Mouse (Mus musculus) urinary bladder, postnatal 14 days (tissue): ENCODE measurements at regions not wholly inside any gene's neighbourhood (a gene's known extent, or its start where the extent isn't known, plus 50 kb on each side); places are given as distances from the start of the nearest gene placed in this dataset.
"Not testable (repeated sequence)": the region's sequence is repeated elsewhere in the genome, so short reads cannot be mapped to it uniquely, and the experiment has no call there.

Experiments
- DNase-seq: peaks from one replicate; pipeline ENCODE4 v3.0.0; 2021; ENCODE audit warnings: low spot score

DNA sequence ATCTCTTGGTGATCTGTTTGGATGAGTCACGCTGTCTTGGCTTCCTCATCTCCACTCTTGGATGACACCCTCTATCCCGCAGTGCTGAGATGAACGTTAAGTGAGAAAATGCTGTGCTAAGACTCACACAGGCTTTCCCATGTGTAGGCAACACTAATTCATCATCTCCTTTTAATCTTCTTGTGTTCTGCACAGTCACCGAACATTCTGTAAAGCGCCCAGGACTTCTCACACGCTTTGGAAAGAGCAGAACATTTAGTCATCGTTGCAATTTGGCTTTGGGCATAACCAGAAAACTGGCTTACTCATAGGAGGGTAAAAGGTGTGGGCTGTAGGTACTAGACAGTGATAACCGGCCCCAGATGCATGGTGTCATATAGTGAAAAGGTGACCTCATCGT lies 94.9 kb downstream of the Plppr4 start:
- no peak for DNase-seq

DNA sequence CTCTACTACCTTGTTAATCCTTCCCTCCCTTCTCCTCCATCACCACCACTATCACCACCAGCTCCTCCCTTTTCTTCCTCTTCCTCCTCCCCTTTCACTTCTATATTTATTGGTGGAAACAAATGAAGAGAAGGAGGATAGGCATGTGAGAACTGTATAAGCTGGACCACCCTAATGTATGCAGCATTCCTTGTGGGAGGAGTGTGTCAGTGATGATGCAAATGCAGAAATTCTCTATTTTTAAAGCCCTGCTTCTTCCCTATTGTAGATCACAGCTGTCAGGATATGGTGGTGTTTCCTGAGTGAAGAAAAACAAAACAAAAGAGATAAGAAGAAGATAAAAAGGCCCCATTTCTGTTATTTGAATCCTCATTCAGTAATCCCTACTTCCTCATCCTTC lies 112.8 kb downstream of the Plppr4 start:
- no peak for DNase-seq

- DNase-seq, result no peak
Observed at GRCm38 (mm10) chr3:117241810-117242209, 118.9 kb downstream of the Plppr4 start.

DNA sequence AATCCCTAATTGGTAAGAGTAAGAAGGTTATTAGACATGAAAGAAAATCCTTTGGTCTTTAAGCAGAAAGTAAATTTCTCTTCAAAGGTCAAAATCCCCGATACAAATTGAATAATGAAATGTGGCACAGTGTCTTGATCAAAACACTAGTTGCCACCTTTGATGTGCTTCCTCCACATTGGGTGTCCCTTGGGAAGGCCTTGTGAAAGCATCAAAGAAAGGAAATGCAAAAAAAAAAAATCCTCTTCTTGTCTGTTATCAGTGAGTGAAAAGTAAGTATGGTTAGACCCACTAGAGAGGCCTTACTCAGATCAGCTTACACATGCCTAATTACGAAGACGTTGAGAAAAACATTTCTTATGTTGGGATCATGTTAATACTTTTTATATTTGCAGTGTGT lies 134.1 kb downstream of the Plppr4 start:
- no peak for DNase-seq

- DNase-seq, result no peak
Observed at GRCm38 (mm10) chr3:117225041-117225440, 135.6 kb downstream of the Plppr4 start.

DNA sequence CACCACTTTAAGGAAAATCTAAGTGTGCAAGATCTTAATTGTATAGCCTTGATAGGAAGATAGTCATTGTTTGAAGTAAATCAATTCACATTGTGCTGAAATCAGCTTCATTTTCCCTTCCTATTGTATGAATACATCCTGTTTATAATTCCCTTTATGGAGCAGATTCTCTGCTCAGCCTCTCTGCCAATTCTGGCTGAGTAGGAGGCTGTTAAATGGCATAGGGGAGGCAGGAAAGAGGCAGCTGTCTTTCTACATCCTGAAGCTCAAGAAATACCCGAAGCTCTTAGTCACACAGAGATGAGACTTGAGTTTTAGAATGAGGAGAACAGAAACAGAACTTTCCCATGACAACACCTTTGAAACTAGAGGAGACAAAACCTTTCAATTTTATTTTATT lies 142.7 kb downstream of the Plppr4 start:
- DNase-seq, result no peak

DNA sequence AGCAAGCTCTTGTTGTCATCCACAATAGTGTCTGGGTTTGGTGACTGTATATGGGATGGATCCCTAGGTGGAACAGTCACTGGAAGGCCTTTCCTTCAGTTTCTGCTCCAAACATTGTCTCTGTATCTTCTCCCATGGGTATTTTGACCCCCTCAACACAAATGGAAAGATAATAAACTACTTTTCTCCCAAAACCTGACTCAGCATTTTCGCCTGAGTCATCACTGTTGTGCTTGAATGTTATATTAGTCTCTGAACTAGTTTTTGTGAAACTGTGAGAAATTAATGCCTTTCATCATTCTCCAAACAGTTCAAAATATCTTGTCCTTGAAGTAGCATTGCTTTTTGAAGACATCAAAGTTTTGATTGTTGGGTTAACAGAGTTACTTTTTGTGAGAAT lies 168.8 kb downstream of the Plppr4 start:
- DNase-seq, result no peak

DNA sequence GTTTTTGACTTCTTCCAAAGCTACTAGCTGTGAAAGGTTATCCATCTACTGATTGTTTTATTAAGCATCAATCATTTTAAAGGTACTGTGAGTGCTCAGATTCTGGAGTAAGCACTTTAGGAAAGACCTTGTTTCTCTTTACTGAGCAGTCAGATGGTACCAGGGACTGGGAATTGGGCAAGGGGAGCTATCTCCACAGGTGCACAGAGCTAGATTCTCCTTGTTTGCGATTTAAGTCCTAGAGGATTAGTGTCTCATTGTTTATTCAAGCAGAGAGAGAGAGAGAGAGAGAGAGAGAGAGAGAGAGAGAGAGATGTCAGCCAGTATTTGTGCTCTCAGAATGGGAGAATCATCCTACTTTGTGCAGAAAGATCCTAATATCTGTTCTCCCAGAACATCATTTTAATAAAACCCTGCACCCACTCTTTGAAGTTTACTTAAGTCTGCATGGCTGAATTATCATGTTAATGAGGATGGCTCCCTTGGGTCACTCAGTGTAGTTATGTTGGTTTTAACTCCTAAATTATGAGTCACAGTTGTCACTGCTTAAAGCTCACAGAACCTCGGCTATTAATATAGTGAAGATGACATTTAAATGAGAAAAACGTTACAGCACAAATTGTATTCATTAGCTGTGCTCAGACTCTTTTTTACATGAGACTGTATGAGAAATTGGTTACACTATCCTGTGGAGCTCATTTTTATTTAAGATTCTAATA lies 171.7 kb downstream of the Plppr4 start:
- no peak for DNase-seq

DNA sequence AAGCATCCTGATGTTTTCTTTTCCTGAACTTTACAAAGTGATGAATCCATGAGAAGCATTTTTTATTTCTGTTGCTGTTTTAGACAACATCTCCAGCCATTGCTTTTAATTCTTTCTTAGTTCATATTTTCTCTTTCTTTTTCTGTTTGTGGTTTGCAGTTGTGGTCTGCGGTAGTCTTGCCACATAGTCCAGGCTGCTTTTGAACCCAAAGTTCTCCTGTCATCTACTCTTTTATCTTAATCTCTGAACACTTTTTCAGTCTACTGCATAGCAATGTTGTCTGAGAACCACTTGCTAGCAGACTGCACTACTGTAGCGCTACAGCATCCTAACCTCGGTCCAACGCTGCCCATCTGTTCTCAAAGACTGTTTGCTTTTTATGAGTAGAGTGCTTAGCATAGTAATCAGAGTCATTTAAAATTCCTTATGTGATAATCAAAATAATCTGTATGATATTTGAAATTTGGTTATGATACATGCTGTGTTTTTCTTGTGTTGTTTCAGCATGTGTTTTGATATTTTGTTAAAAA lies 177.0 kb downstream of the Plppr4 start:
- no peak for DNase-seq

DNA sequence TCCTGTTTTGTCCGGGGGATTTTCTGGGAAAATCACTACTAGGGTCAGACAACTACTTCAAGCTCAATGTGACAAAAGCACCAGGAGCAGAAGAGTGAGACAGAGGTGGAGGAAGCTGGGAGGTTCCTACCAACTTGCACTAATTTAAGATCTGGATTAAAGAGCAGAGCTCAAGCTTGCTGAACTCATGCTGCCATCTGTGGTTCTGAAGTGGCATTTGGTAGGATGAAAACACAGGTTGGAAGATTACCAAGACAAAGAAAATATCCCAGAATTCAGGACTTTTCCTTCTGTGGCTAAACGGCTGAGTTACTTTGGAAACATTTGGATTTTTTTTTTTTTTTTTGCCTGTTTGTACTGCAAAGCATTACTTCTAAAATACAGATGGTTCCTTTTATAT lies 190.9 kb downstream of the Plppr4 start:
- DNase-seq, result no peak

- no peak for DNase-seq
Observed at GRCm38 (mm10) chr3:117163046-117163445, 194.3 kb upstream of the Palmd start.

DNA sequence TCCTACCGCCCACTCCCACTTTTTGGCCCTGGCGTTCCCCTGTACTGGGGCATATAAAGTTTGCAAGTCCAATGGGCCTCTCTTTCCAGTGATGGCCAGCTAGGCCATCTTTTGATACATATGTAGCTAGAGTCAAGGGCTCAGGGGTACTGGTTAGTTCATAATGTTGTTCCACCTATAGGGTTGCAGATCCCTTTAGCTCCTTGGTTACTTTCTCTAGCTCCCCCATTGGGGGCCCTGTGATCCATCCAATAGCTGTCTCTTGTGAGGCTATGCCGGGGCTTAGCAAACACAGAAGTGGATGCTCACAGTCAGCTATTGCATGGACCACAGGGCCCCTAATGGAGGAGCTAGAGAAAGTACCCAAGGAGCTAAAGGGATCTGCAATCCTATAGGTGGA lies 191.9 kb upstream of the Palmd start:
- not testable (repeated sequence) for DNase-seq

GRCm38 (mm10) chr3:117155274-117155673 lies 186.5 kb upstream of the Palmd start:
- no peak for DNase-seq

DNA sequence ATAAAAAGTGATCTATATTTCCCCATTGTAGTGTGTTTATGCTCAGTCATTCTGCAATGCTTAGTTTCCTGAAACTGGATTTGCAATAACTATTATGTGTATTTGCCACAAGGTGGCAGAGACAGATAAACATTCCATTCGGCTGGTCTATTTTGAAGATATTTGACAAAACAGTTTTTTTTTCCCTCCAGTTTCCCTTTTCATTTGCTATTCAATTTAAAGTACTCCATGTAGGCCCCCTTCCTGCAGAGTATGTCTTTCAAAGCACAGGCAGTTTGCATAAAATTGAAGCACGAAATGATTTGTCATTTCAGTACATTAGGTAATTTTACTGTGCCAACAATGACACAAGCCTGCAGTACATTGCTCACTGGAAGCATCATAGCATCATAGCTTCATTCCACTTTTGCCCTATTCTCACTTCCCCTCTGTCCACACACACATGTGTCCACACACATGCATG lies 184.3 kb upstream of the Palmd start:
- DNase-seq, result no peak

DNA sequence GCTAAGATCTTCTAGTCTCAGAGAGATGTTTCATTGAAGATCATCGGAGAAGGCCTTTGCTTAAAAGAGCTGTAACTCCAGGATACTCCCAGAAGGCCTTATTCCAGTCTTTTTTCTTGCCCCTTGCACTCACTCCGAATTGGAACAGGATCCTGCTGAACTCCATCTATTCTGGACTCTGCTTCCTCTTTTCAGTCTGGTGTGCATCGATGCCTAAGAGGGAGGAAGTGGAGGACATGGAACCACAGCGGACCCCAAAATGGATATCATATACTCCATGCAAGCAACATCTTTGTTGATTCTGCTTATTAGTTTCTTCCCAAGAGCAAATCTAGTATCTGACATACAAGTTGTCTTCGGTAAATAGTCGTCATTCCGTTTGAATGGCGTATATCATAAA lies 183.6 kb upstream of the Palmd start:
- no peak for DNase-seq

DNA sequence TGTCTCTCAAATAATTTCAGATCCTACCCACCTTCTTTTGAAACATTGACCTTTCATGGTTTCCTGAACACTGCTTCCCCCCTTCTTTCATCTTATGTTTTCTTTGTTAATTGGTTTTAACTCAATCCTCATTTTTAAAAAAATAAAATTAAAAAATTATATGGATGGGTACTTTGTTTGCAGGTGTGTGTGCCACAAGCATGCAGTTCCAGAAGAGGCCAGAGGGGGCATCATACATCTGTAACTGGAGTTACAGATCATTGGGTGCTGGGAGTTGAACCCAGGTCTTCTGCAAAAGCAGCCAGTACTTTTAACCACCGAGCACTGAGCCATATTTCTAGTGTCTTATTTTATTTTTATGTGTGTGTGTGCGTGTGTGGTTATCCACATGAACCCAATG lies 178.6 kb upstream of the Palmd start:
- no peak for DNase-seq

GRCm38 (mm10) chr3:117139835-117140234 lies 171.0 kb upstream of the Palmd start:
- DNase-seq, result no peak

DNA sequence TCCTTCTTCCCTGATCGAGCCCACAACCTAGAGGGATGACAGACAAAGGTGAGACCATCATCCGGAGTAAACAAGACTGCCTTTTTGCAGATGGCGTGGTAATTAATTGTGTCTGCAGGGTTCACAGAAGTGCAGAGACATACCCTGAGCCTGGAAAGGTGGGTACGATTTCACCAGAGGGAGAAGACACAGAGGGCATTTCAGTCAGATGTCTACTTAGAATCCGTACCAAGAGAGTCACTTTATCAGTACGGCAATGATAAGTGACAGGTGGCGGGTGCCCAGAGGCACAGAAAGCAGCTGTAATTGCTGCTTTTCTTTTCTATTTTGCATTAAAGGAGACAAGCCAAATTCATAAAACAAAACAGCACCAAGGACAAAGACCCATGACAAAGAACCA lies 169.9 kb upstream of the Palmd start:
- DNase-seq, result no peak

- no peak for DNase-seq
Observed at GRCm38 (mm10) chr3:117132897-117133296, 164.1 kb upstream of the Palmd start.

- DNase-seq, result no peak
Observed at GRCm38 (mm10) chr3:117122211-117122610, 153.4 kb upstream of the Palmd start.

- DNase-seq, result peak; percentile 9
Observed at GRCm38 (mm10) chr3:117120086-117121055, 151.6 kb upstream of the Palmd start.

GRCm38 (mm10) chr3:117119576-117119975 lies 150.8 kb upstream of the Palmd start:
- DNase-seq, result no peak

DNA sequence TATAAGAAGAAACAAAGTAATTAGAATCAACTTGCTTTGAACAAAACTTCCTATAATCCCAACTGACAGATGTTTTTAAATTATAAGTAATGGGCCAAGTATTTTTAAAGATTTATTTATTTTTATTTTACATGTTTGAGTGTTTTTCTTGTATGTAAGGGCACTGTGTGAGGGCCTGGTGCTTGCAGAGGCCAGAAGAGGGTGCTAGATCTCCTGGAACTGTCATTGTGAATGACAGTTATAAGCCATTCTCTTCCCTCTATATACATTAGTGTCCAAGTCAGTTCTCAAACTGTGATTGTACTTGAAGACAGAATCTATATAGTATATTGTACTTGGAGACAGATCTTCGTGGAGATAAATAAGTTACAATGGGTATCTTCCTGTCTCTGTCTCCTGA lies 149.1 kb upstream of the Palmd start:
- no peak for DNase-seq
